Mouse (Mus musculus): ENCODE measurements around the gene Traf2.
A peak's percentile ranks its signal among the peaks of the same experiment; 100 is the strongest.
"Not testable (repeated sequence)": the region's sequence is repeated elsewhere in the genome, so short reads cannot be mapped to it uniquely, and the experiment has no call there.

DNA sequence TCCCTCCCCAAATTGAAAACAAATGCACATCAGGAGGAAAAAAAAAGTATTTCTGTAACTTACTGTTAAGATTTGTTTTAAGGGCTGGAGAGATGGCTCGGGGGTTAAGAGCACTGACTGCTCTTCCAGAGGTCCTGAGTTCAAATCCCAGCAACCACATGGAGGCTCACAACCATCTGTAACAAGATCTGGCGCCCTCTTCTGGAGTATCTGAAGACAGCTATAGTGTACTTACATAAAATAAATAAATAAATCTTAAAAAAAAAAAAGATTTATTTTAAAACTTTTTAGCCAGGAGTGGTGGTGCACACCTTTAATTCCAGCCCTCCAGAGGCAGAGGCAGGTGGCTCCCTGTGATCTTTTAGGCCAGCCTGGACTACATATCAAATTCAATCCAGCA is 8.7 kb upstream of the Traf2 start:
- TF ChIP-seq CTCF (IDR thresholded peaks at IDR 0.05; ENCODE audit: low read depth): peak; percentile 27; the same call in 1 of the 2 replicates
- not testable (repeated sequence) for TF ChIP-seq EP300 (IDR thresholded peaks at IDR 0.05; ENCODE audit: low read depth)

Data from liver, postnatal 0 days (tissue).